Mouse (Mus musculus): ENCODE measurements at regions not wholly inside any gene's neighbourhood (a gene's known extent, or its start where the extent isn't known, plus 50 kb on each side); places are given as distances from the start of the nearest gene placed in this dataset.

DNA sequence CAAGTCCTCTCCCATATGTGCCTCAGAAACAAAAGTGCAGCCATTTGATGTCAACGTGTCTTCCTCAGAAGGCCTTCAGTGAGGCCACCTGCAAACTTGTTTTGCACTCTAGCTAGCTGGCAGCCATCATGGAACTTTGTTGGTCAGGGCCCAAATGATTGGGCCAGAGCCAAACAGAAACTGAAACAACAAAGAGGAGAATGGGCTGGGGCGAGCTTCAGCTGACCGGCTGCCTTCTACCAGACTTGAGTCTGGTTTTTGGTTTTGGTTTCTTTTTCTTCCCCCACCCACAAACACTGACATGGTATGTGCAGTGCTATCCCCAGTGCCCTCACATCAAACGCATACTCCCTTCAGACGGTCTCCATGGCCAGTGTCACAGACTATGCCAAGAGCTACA, 183.7 kb downstream of the Prkcq start:
- TF ChIP-seq EP300 (optimal IDR thresholded peaks at IDR 0.05) (no peak), CTCF (IDR thresholded peaks at IDR 0.05; ENCODE audit: low read depth) (no peak)

Data from stomach, postnatal 0 days (tissue).